Mouse (Mus musculus): ENCODE data around the gene Camta2.

Gene Camta2

DNA sequence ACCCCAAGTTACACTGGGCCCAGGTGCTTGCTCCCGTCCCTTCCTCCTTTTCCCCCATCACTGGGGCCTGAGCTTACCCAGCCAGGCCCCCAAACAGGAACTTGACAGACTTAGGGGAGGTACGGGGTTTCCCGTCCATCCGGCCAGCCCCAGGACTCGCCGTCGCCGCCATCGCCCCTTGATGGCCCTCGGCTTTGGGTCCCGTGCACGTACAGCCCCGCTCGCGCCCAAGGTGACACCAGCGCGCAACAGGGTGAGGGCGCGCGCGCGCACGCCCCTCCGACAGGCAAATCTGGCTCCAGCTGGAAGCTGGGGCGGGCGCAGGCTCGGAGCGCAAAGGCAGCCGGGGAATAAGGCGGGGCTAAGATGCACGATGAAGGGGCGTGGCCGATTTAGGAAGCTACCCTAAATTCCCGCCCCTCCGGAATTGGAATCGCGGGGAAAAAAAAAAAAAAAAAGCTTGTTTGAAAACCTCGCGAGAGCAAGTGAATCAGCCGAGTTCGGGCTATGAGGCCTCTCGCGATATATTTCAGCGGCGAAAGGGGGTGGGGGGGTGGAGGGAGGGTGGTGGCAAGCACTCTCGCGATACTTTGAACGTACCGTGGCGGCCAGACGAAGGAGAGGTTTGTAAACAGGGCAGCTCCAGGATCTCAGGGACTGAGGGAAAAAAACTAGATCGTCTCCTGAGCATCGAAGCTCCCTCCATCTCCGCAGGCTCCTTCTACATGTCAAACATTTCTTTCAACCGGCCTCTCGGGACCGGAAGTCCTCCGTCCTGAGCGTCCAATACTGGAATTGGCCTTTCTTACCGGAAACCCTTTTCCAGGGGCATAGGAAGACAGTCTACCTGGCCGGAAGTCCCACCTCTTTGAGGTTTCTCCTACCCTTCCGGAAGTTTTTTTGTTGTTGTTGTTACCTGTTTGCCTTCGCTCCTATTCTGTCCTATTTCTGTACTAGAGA, 40.9 kb downstream of the Camta2 start, which contains the start of the genes Rnf167 and Slc25a11:
Rnf167 (plus strand) TSS at position 545 of the 960 bp plus-strand sequence.
Slc25a11 (minus strand) TSS at position 789 of the 960 bp plus-strand sequence.
- peak; percentile 98 to 99 for DNase-seq

DNA sequence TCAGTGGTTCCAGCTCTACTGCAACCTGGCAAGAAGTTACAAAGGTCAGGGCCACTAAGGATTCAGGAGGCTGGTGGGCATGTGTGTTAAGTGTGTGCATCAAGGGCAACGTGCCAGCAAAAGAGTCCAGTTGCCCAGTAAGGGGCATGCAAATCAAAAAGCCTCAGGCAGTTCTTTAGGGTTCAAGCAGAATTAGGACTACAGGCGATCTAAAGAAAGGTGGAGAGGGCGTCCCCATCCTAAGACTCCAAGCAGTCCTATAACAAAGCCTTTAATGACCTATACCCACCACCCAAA, 41.7 kb downstream of the Camta2 start:
- peak; percentile 56 to 59 for DNase-seq

DNA sequence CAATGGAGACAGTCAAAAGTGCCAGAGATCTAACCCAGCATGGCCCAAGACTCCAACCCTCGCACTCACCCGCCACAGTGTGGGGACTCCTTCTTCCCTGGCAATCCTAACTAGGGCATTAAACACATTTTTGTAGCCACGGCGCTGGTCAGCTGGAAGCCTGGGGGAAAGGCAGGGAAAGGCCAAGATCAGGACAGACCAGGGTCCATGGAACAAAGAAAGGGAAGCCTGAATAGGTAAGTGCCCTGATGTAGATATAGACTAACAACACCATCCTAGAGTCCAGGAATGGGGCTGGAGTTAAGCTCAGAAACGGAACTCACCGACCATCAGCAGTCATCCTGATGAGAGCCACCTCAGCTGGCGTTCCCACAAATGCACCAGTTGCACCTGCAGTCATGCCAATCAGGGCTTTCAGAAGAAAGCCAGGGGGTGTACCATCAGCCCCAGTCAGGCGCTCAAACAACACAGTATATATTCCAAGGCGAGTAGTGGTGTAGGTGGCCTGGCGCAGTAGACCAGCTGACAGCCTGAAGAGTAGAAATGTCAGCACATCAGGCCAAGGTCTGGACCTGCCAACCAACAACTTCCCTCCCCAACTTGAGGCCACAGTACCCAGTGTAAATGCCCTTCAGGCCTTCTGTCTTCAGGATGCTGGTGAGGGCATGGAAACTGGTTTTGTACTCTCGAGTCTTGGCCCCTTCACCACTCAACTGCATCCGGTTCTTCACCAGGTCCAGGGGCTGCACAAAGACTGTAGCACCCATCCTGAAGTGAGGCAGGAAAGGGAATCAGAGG, 42.2 kb downstream of the Camta2 start:
- DNase-seq: no peak

DNA sequence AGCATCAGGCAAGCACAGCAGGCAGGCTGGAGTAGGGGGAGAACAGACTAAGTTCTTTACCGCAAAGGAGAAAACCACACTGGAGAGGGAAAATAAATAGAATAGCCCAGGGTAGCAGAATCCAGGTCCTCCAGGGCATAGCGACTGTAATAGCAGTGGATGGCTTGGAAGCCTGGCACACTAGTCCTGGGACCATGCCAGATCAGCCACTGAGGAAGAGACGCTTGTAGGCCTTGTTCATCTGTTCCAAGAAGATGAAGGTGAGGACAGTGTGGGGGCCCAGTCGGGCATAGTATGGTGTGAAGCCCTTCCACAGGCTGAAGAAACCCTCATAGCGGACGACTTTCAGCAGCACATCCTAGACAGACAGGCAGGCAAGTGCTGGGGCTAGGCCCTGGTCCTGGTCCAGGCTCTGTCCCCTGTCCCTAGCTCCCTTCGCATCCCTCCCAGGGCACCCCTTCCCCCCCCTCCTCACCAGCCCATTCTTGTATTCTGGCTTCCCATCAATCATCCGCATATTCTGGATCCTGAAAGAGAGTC, 43.3 kb downstream of the Camta2 start:
- peak in 1 of 2 experiments; percentile 51 for DNase-seq

DNA sequence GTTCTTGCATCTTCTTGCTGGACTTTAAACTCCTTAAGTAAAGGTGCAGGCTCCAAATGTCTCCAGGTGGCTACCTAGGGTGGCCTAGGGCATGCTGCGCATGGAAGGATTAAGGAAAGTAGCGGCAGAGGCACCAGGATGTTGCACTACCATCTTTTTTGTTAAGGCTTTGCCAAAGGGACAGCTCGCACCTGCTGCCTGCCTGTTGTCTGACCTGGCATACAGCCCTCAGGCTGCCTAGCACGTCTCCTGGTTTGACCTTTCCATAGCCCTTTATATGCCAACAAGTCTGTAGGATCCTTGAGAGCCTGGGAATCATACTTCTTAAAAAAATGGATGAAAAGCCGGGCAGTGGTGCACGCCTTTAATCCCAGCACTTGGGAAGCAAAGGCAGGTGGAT, 44.9 kb downstream of the Camta2 start:
- peak in 1 of 2 experiments; percentile 22 for DNase-seq

DNA sequence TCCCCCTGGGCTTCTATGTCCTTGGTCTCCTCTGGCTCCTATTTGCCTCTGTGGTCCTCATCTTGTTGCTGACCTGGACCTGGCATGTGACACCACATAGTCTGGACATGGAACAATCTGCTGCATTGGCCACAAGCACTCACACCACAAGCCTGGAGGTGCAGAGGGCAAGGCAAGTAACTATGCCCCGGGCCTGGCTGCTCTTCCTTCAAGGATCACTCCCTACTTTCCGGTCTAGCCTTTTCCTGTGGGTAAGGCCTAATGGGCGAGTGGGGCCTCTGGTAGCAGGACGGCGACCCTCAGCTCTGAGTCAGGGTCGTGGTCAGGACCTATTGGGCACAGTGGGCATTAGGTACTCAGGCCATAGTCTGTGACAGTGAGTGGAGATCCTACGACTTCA, 46.7 kb downstream of the Camta2 start:
- no peak for DNase-seq

DNA sequence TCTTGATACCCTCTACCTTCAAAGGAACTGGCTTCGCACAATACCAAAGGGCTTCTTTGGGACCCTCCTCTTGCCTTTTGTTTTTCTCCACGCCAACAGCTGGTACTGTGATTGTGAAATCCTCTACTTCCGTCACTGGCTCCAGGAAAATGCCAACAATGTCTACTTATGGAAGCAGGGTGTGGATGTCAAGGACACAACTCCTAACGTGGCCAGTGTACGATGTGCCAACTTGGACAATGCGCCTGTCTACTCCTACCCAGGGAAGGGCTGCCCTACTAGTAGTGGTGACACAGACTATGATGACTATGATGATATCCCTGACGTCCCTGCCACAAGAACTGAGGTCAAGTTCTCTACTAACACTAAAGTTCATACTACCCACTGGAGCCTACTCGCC, 47.9 kb downstream of the Camta2 start:
- DNase-seq: no peak

DNA sequence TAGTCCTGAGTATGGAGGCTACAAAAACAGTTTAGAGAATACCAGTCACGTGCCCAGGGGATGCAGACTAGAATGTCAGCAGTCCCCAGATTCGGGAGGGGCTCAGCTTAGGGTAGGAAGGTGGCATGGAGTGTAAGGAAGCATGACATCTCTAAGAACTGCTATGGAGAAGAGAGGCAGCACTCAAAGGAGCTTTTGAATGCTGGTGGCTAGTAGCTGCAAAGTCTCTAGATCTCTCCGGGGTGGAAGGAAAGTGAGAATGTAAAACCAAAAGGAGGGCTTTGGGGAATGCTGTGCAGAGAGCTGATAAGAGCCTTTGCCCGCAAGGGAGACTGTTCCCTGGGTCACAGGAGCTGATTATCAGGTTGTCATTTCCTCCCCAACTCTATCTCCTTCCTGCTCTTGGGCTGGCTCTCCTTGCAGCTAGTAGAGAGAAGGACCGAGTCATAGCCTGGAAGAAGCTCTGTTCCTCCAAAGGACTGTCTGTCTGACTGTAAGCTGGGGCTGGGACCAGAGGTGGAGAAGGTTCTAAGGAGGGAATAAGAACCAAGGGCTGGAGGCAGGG, 49.1 kb downstream of the Camta2 start, which contains the start of gene Gp1ba:
Gp1ba (plus strand) TSS at position 409 of the 565 bp plus-strand sequence.
- DNase-seq: no peak

DNA sequence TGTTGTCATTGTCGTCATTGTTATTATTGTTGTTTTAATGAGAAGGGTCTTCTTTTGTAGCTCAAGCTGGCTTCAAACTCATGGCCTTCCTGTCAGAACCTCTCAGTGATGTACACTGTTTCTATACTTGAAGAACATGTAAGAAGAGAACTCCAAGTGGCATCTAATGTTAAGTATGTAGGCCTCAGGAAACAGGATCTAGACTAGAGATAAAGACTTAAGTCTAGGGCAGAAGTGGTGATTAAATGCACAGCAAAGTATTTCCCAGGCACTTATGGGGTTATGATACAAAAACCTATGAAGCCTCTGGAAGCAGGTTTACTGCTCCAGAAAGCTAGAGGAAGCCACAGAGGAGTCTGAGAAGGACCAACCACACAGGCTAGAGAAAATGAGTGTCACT, 49.6 kb downstream of the Camta2 start:
- no peak for DNase-seq

DNA sequence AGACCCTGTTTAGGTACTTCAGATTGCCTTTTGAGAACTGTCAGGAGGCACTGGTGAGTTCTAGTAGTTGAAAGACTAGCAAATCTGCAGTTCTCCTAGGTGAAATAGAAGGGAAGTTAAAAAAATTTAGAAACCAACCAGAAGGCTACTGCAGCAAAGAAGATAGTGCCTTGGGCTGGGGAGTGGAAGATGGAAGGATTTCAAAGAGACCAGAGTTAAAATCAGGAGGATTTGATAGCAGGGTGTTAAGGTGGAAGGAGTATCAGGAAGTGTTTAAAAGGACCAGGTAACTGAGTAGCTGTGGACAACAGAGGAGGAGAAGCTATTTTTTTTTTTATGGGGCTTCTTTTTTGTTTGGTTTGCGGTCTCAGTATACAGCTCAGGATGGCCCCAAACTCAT, 50.1 kb downstream of the Camta2 start:
- DNase-seq: no peak

DNA sequence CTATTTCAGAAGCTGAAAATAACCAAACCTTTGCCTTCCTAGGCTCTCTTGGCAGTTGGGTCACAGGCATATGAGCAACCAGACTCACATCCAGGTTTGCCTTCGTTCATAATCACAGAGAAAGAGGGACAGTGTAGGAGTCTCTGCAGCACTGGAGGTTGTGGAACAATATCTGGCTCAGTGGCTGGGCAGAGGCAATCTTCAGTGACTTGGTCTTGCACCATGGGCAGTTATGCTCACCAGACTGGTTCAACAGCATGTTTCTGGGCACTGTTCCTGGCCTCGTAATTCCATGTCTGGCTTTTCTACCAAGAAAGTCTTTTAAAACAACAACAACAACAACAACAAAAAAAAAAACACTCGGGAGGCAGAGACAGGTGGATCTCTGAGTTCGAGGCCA, 52.3 kb downstream of the Camta2 start:
- no peak for DNase-seq

DNA sequence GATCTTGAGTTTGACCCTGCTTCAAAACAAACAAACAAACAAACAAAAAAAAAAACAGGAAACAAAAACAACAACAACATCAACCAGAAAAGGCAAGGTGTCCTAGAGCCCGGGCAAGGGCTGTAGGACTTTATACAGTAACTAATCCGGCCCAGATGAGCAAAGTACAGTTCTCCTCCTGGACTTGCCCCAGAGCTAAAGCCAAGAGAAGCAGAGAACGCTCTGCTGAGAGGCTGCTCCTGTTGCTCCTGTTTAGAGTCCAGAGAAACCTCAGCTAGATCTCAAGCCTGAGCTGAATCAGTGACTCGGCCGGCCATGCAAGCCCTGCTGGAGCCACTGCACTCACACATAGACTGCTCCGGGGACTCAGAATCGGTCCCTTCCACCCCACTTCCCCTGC, 57.8 kb downstream of the Camta2 start:
- no peak for DNase-seq

DNA sequence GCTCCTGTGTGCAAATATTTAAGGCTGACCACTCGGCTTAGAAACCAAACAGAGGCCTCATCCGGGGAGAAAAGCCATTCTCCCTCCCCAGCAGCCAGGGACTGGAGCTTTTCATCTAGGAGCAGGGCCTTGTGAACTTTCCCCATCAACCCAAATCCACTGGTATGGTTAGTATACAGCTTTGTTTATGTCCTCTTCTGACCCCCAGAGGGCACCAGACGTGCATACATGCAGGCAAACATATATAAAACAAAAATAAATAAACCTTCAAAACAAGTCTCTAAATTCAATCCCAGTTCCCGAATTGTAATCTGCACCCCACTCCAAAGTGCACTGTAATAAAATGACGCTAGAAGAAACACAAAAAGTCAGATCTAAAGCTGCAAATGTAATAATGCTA, 58.3 kb downstream of the Camta2 start:
- no peak for DNase-seq

DNA sequence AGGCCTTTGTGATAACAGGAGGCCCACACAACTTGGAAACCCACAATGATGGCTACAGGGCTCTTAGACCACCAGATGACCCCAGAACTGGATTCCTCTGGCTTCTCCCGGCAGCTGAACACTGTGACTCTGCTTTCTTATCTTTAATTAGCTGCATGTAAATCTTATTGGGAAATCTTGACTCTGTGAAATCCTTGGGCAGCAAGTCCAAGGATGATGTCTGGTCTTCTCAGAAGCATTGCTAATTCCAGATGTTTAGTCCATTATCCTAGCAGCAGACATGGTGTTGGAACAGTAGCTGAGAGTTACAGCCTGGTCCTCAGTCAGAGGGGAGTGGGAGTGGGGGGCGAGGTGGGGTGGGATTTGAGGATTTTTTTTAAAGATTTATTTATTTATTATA, 59.5 kb downstream of the Camta2 start:
- DNase-seq: no peak

DNA sequence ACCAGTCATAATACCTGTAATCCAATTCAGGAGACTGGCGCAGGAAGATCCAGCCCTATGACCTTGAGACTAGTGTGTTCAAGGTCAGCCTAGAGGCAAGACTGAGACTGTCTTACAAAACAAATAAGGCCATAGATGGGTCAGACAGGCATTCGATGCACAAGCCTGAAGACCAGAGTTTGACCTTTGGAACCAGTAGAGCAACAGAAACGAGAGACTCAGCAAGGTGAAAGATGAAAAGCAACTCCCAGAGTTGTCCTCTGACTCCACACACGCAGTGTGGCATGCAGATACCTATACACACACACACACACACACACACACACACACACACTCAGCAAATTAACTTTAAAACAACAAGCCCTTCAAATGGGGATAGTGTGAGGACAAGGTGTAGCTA, 61.0 kb downstream of the Camta2 start:
- DNase-seq: no peak

DNA sequence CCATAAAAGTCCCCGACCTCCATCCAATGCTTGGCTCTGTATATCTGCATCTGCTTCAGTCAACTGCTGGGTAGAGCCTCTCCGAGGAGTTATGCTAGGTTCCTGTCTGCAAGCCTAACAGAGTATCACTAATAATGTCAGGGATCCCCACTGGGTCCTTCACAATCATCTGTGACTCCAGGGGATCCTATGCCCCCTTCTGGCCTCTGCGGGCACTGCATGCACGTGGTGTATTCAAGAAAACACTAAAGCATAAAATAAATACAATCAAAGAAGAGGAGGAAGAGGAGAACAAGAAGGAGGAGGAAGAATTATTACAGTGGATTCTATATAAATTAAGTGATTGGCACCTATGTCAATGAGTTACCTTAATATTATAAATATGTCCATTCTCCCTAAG, 62.4 kb downstream of the Camta2 start:
- DNase-seq: peak; percentile 75 to 82

DNA sequence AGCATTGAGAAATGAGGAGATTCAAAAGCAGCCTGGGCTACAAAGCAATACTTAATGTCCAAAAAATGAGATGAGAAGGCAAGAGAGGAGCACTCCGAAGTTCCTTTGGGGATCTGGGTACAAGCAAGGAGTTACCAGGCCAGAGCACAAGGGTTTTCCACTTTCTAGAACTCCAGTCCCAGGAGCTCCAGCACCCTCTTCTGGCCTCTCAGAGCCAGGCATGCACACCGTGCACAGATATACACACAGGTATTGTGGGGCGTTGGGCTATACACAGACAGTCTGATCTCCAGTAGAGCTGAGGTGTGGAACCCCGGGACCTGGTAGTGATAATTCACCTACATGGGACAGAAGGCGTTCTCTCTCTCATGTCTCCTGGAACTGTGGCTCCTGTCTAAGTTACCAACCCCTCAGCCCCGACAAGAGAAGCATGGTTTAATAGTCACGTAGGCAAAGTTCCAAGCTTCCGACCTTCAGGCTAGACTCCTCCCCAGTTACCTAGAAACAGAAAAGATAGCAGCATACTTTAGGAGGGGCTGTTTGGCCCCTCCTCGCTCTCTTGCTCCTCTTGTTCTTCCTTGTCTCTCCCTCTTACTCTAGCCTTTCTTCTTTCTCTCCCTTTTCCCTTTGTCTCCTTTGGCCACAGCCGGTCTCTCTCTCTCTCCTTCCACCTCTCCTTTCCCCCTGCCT, 64.7 kb downstream of the Camta2 start:
- DNase-seq: no peak

DNA sequence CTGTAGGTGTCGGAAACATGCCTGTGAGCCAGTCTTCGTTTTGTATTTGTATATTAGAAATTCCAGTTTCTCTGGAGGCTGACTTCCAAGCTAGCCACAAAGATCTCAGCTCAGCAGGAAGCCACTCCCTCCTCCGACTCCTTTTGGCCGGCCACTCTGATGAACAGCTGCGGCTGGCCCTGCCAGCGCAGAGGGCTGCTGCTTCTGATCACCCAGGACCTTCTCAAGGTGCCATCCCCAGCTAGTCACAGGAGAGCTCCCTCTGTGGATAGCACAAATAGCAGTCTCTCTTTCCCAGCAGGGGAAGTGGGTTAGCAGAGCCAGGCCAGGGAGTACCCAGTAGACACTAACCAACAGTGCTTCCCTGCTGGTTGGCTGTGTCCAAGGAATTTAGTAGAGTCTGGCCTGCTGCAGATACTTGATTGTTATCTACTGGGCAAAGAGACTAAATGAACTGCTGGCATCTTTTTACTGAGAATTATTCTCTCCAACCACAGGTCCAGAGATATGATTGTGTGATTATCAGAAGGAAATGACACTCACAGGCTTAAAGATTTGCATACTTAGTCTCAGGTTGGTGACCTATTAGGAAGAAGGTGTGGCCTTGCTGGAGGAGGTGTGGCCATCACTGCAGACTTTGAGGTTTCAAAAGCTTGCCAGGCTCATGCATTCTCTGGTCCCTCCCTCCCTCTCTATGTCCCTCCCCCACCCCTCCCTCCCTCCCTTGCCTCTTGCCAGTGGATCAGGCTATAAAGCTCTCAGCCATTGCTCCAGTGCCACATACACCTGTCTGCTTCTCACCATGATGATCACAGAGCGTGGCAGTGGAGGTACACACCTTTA, 65.7 kb downstream of the Camta2 start:
- DNase-seq: peak in 1 of 2 experiments; percentile 42
